Mouse (Mus musculus) embryonic facial prominence, embryonic 12.5 days (tissue): ENCODE measurements at regions not wholly inside any gene's neighbourhood (a gene's known extent, or its start where the extent isn't known, plus 50 kb on each side); places are given as distances from the start of the nearest gene placed in this dataset.
A peak's percentile ranks its signal among the peaks of the same experiment; 100 is the strongest.
"Not testable (repeated sequence)": the region's sequence is repeated elsewhere in the genome, so short reads cannot be mapped to it uniquely, and the experiment has no call there.

Source experiments
- ATAC-seq: fragments of 200-750 bp; cut with Nextera tagmentation; 2 replicates; pipeline ENCODE4 v1.8.0; 2017; ENCODE audit not compliant: insufficient number of reproducible peaks, insufficient read depth, low FRiP score, low TSS enrichment
- H3K27ac ChIP-seq: fragments of 300-500 bp; sonication (generic); 2 replicates; pipeline ENCODE4 v1.5.1; 2016; ENCODE audit warnings: mild to moderate bottlenecking
- H3K27me3 ChIP-seq: fragments of 300-500 bp; sonication (generic); 2 replicates; pipeline ENCODE4 v1.6.1; 2016; ENCODE audit warnings: mild to moderate bottlenecking, moderate library complexity
- H3K36me3 ChIP-seq: fragments of 300-500 bp; sonication (generic); 2 replicates; pipeline ENCODE4 v1.6.1; 2016; ENCODE audit warnings: mild to moderate bottlenecking
- H3K4me1 ChIP-seq: fragments of 300-500 bp; sonication (generic); 2 replicates; pipeline ENCODE4 v1.6.1; 2016
- H3K4me2 ChIP-seq: fragments of 300-500 bp; sonication (generic); replicated peaks from 2 replicates; pipeline ENCODE4 v1.6.1; 2016; ENCODE audit warnings: mild to moderate bottlenecking, moderate library complexity
- H3K4me3 ChIP-seq: fragments of 300-500 bp; sonication (generic); 2 replicates; pipeline ENCODE4 v1.5.1; 2016; ENCODE audit warnings: mild to moderate bottlenecking
- H3K9ac ChIP-seq: fragments of 300-500 bp; sonication (generic); 2 replicates; pipeline ENCODE4 v1.6.1; 2016; ENCODE audit warnings: mild to moderate bottlenecking, moderate library complexity
- H3K9me3 ChIP-seq: fragments of 300-500 bp; sonication (generic); 2 replicates; pipeline ENCODE4 v1.6.1; 2016; ENCODE audit warnings: mild to moderate bottlenecking, moderate library complexity
- WGBS: fragments of 180-500 bp; shearing (Covaris S2); methylation state at CpG from one replicate; pipeline ENCODE4 v1.1.7; 2016; 5-methylcytosine and 5-hydroxymethylcytosine counted together

- Histone ChIP-seq H3K27ac (no peak overlapping the region), H3K9me3 (no peaks in the 10 kb centered on the region), H3K4me3 (no peak overlapping the region), H3K27me3 (peaks cover 7% of the 10 kb centered on the region; the same call in 1 of the 2 replicates), H3K4me2 (no peak overlapping the region), H3K9ac (no peak overlapping the region), H3K4me1 (no peaks in the 10 kb centered on the region), H3K36me3 (no peaks in the 10 kb centered on the region)
- no peak for ATAC-seq
- 63% methylated on average over 3 of the region's 3 CpGs for WGBS
Measured at GRCm38 (mm10) chrX:166809165-166809564, 223.6 kb upstream of the Egfl6 start.

DNA sequence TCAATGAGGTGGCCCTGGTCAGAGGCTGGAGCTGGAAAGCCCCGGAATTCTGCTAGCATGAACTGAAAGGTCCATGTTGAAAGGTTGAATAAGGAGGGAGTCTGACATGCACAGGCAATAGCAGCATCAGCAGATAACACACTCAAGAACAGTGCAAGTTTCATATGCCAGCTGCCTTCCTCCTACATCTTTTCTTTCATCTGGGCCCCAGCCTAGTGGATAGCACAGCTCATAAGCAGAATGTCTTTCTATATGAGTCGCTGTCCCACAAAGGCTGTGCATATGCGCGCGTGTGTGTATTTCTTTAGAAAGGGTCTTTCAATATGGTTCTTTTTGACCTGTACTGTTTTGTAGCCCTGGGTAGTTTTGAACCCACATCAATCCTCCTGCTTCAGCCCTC lies 222.7 kb upstream of the Egfl6 start:
- no peak overlapping the region for H3K4me3 ChIP-seq
- ATAC-seq, result no peak
- no peaks in the 10 kb centered on the region for H3K36me3 ChIP-seq
- no peak overlapping the region for H3K27ac ChIP-seq
- H3K4me2 ChIP-seq, result no peak overlapping the region
- no peaks in the 10 kb centered on the region for H3K9me3 ChIP-seq
- H3K27me3 ChIP-seq, result peaks cover 7% of the 10 kb centered on the region; the same call in 1 of the 2 replicates
- no peak overlapping the region for H3K9ac ChIP-seq
- 92% methylated on average over 5 of the region's 5 CpGs for WGBS
- H3K4me1 ChIP-seq, result no peaks in the 10 kb centered on the region

DNA sequence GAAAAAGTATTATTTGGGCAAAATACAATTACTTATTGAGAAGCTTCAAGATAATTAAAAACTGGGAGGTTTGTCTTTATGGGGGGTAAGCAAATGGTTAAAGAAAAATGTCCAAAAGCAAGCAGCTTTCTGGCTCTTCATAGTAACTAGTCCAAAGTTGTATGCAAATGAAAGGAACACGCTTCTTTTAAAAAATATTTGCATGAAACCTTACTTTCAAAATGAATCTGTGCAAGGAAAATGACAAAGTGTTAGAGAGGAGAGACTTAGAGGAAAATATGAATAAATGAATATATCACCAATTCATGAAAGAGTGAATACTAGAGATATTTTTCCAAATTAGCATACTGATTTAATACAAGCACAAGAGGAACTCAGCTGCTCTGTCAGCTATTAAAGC lies 220.4 kb upstream of the Egfl6 start:
- Histone ChIP-seq H3K9me3 (no peaks in the 10 kb centered on the region), H3K36me3 (no peaks in the 10 kb centered on the region), H3K4me3 (no peak overlapping the region), H3K27ac (no peak overlapping the region), H3K4me2 (no peak overlapping the region), H3K4me1 (no peaks in the 10 kb centered on the region), H3K27me3 (peaks cover 11% of the 10 kb centered on the region; the same call in 1 of the 2 replicates), H3K9ac (no peak overlapping the region)
- ATAC-seq, result no peak
- WGBS, result 71% methylated on average over 1 of the region's 1 CpGs

- no peak overlapping the region for H3K27ac ChIP-seq
- H3K9me3 ChIP-seq, result no peaks in the 10 kb centered on the region
- H3K4me2 ChIP-seq, result no peak overlapping the region
- no peaks in the 10 kb centered on the region for H3K4me1 ChIP-seq
- 0 out of 2 replicates have a peak, but pooled peaks have one; percentile 75 for ATAC-seq
- no peaks in the 10 kb centered on the region for H3K36me3 ChIP-seq
- H3K27me3 ChIP-seq, result peaks cover 7% of the 10 kb centered on the region; the same call in 1 of the 2 replicates
- WGBS, result 34% methylated on average over 4 of the region's 4 CpGs
- H3K4me3 ChIP-seq, result no peak overlapping the region
- no peak overlapping the region for H3K9ac ChIP-seq
Measured at GRCm38 (mm10) chrX:166805480-166805879, 220.0 kb upstream of the Egfl6 start.

DNA sequence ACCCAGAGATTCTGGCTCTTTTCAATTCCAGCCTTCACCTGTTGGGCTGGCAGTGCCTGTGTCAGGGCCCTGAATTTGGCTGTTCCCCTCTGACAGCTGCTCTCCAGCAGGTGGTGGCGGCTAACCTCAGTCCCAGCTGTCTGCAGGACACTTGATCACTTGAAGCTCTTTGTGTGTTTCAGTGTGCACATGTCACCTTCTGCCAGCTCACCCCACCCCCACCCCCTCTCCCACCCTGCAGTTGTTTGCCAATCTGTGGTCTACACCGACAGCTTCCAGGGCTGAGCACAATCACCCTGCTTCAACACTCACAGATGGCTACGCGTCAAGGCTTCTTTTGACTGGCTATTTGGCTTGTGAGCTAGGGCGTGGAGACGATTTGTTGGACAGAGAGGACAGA lies 217.7 kb upstream of the Egfl6 start:
- 0 out of 2 replicates have a peak, but pooled peaks have one; percentile 41 for ATAC-seq
- Histone ChIP-seq H3K36me3 (no peaks in the 10 kb centered on the region), H3K4me1 (no peaks in the 10 kb centered on the region), H3K27me3 (peaks cover 7% of the 10 kb centered on the region; the same call in 1 of the 2 replicates), H3K9me3 (no peaks in the 10 kb centered on the region), H3K27ac (no peak overlapping the region), H3K4me3 (no peak overlapping the region), H3K9ac (no peak overlapping the region), H3K4me2 (no peak overlapping the region)
- WGBS, result 47% methylated on average over 6 of the region's 6 CpGs

DNA sequence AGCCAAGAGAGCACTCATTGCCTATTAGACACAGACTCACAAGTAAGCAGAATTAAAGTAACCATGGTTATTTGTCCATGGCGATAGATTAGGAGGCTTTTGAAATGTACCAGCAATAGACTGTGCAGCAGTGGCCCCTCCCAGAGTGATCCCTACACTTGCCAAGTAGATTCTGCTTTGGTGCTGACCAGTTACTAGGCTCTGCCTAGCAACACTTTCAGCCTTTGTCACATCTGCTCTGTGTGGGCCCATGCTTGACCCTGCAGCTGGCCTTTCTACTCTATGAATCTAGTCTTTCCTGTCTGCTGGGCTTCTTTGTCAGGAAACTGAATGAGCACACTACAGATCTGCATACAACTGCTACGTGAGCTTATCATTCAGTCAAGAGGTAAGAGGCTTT lies 215.5 kb upstream of the Egfl6 start:
- Histone ChIP-seq H3K4me2 (no peak overlapping the region), H3K4me1 (no peaks in the 10 kb centered on the region), H3K36me3 (no peaks in the 10 kb centered on the region), H3K4me3 (no peak overlapping the region), H3K27me3 (peaks cover 4% of the 10 kb centered on the region; the same call in 1 of the 2 replicates), H3K27ac (no peak overlapping the region), H3K9me3 (no peaks in the 10 kb centered on the region), H3K9ac (no peak overlapping the region)
- 80% methylated on average over 2 of the region's 2 CpGs for whole genome bisulfite sequencing
- ATAC-seq, result 0 out of 2 replicates have a peak, but pooled peaks have one; percentile 22

- Histone ChIP-seq H3K4me3 (no peak overlapping the region), H3K27me3 (no peaks in the 10 kb centered on the region; the same call in 1 of the 2 replicates), H3K9ac (no peak overlapping the region), H3K9me3 (no peaks in the 10 kb centered on the region), H3K27ac (no peak overlapping the region), H3K4me1 (no peaks in the 10 kb centered on the region), H3K4me2 (no peak overlapping the region), H3K36me3 (no peaks in the 10 kb centered on the region)
- ATAC-seq, result no peak
- 65% methylated on average over 2 of the region's 2 CpGs for WGBS
Measured at GRCm38 (mm10) chrX:166795651-166796050, 210.1 kb upstream of the Egfl6 start.

GRCm38 (mm10) chrX:166789031-166789430 lies 203.5 kb upstream of the Egfl6 start:
- H3K27me3 ChIP-seq, result 0 out of 2 replicates have a peak, but pooled peaks cover 3% of the 10 kb centered on the region
- H3K4me2 ChIP-seq, result no peak overlapping the region
- no peaks in the 10 kb centered on the region for H3K9me3 ChIP-seq
- no peaks in the 10 kb centered on the region for H3K36me3 ChIP-seq
- no peaks in the 10 kb centered on the region for H3K4me1 ChIP-seq
- H3K4me3 ChIP-seq, result no peak overlapping the region
- no peak for ATAC-seq
- no peak overlapping the region for H3K27ac ChIP-seq
- 76% methylated on average over 3 of the region's 3 CpGs for WGBS
- no peak overlapping the region for H3K9ac ChIP-seq

GRCm38 (mm10) chrX:166787137-166787536 lies 201.6 kb upstream of the Egfl6 start:
- WGBS, result 79% methylated on average over 1 of the region's 1 CpGs

GRCm38 (mm10) chrX:166785615-166786014 lies 200.1 kb upstream of the Egfl6 start:
- H3K9ac ChIP-seq, result no peak overlapping the region
- H3K4me3 ChIP-seq, result no peak overlapping the region
- no peaks in the 10 kb centered on the region for H3K4me1 ChIP-seq
- H3K4me2 ChIP-seq, result no peak overlapping the region
- H3K27me3 ChIP-seq, result 0 out of 2 replicates have a peak, but pooled peaks cover 3% of the 10 kb centered on the region
- WGBS, result 68% methylated on average over 3 of the region's 3 CpGs
- no peak overlapping the region for H3K27ac ChIP-seq
- no peak for ATAC-seq
- H3K36me3 ChIP-seq, result no peaks in the 10 kb centered on the region
- H3K9me3 ChIP-seq, result no peaks in the 10 kb centered on the region

More at GRCm38 (mm10) chrX:166787137-166787536, 201.6 kb upstream of the Egfl6 start:
- H3K36me3 ChIP-seq, H3K4me1 ChIP-seq, H3K4me3 ChIP-seq, H3K4me2 ChIP-seq, ATAC-seq, H3K9me3 ChIP-seq, H3K27ac ChIP-seq, H3K9ac ChIP-seq, H3K27me3 ChIP-seq: not testable (repeated sequence)

GRCm38 (mm10) chrX:166783377-166783776 lies 197.9 kb upstream of the Egfl6 start:
- no peak for ATAC-seq
- Histone ChIP-seq H3K27me3 (no peaks in the 10 kb centered on the region), H3K27ac (no peak overlapping the region)

GRCm38 (mm10) chrX:166779334-166780092 lies 194.0 kb upstream of the Egfl6 start:
- peaks cover 7% of the 10 kb centered on the region; the same call in 1 of the 2 replicates for H3K27me3 ChIP-seq
- no peak for ATAC-seq
- 83% methylated on average over 6 of the region's 6 CpGs for WGBS
- no peak overlapping the region for H3K4me3 ChIP-seq
- no peaks in the 10 kb centered on the region for H3K9me3 ChIP-seq
- H3K9ac ChIP-seq, result no peak overlapping the region
- H3K27ac ChIP-seq, result no peak overlapping the region
- no peaks in the 10 kb centered on the region for H3K36me3 ChIP-seq
- H3K4me1 ChIP-seq, result no peaks in the 10 kb centered on the region
- H3K4me2 ChIP-seq, result no peak overlapping the region

More at GRCm38 (mm10) chrX:166783377-166783776, 197.9 kb upstream of the Egfl6 start:
- no peaks in the 10 kb centered on the region for H3K36me3 ChIP-seq
- 74% methylated on average over 2 of the region's 2 CpGs for WGBS
- no peaks in the 10 kb centered on the region for H3K4me1 ChIP-seq
- H3K4me2 ChIP-seq, result no peak overlapping the region
- no peaks in the 10 kb centered on the region for H3K9me3 ChIP-seq
- H3K4me3 ChIP-seq, result no peak overlapping the region
- H3K9ac ChIP-seq, result no peak overlapping the region
